Mouse (Mus musculus): Measurements from ENCODE around the gene Gm21903. TPM values are rescaled to one million over a fixed set of nuclear protein-coding genes. Genes with fewer than 3 reads are reported as not detected.
"Not testable (repeated sequence)": the region's sequence is repeated elsewhere in the genome, so short reads cannot be mapped to it uniquely, and the experiment has no call there.

The Gm21903 gene
- not detected in 2 replicates for polyA plus RNA-seq (2015; fragmentation: Nextera tagmentation; extraction: Ambion mirVana)

DNA sequence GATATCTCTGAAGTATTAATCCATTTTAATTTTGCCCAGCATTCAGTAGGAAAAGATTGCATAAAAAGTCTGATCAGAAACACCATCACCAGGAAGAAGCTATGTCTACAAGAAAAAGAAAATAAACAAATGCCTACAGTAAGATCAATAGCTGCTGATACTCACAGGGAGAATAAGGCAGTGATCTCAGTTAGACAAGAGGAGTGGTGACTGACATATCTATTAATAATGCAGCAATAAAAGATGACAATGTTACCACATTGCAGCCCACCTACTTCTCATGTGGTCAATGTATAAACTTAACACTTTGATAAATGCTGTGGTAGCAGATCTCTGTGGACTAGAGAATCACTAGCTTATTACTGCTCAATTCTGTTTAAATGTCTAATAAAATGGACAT, at the start of gene Gm21903:
Gene Gm21903, minus strand, starts transcription at position 101 of the 400 bp plus-strand sequence.
- Histone ChIP-seq H3K4me1 (replicated peaks) (no peaks in the 10 kb centered on the region), H3K27me3 (replicated peaks) (no peaks in the 10 kb centered on the region), H3K27ac (no peak within 1 kb of the TSS), H3K36me3 (no peaks in the 10 kb centered on the region), H3K9me3 (no peaks in the 10 kb centered on the region), H3K4me2 (replicated peaks) (no peak within 1 kb of the TSS), H3K4me3 (replicated peaks) (no peak within 1 kb of the TSS), H3K9ac (no peak within 1 kb of the TSS)
- ATAC-seq = no peak

DNA sequence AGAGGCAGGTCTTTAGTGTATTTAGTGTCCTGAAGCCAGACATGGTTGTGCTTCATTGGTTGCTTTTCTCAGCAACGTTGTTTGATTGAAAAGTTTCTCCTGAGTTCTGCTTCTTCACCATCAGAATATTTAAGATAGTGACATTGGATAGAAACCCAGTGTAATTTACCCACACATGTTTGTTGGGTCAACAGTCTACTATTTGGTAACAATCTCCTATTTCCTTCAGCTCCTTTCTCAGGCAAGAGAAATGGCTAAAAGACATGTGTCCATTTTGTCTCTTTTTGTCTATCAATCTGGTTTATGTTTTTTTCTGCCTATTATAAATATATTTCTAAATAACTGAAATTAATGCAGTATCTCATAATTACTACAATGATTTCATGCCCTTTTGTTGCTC, 33.8 kb upstream of the Gm21903 start, which contains the start of gene Esp23:
Gene Esp23, minus strand, starts transcription at position 101 of the 400 bp plus-strand sequence.
- WGBS = 38% methylated on average over 1 of the region's 1 CpGs
- Histone ChIP-seq H3K27ac (no peak within 1 kb of the TSS), H3K9ac (no peak within 1 kb of the TSS), H3K27me3 (replicated peaks) (no peaks in the 10 kb centered on the region), H3K4me2 (replicated peaks) (no peak within 1 kb of the TSS), H3K4me1 (replicated peaks) (no peaks in the 10 kb centered on the region), H3K4me3 (replicated peaks) (no peak within 1 kb of the TSS), H3K9me3 (no peaks in the 10 kb centered on the region), H3K36me3 (no peaks in the 10 kb centered on the region)
- no peak for ATAC-seq

DNA sequence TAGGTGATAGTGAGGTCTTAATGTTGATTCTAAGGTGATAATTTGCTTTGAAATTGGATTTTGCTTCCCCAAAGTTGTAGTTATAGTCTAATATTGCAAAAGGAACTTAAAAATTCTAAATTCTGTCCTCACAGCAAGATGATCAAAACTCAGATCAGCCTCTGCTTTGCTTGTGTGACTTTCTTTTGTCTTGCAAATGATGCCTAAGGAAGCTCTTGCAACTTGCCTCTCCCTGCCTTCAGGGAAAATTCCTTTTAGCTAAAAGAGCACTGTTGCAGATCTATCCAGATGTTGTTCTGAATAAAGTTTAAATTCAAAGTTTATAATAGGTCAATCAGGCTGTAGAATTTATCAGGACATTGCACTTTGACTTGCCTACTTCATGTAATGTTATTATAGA, 20.5 kb upstream of the Gm21903 start:
- Histone ChIP-seq H3K4me1 (replicated peaks) (no peaks in the 10 kb centered on the region), H3K4me3 (replicated peaks) (no peak overlapping the region), H3K27ac (no peak overlapping the region), H3K9ac (no peak overlapping the region), H3K36me3 (no peaks in the 10 kb centered on the region), H3K4me2 (replicated peaks) (no peak overlapping the region), H3K27me3 (replicated peaks) (no peaks in the 10 kb centered on the region), H3K9me3 (no peaks in the 10 kb centered on the region)
- ATAC-seq = no peak

DNA sequence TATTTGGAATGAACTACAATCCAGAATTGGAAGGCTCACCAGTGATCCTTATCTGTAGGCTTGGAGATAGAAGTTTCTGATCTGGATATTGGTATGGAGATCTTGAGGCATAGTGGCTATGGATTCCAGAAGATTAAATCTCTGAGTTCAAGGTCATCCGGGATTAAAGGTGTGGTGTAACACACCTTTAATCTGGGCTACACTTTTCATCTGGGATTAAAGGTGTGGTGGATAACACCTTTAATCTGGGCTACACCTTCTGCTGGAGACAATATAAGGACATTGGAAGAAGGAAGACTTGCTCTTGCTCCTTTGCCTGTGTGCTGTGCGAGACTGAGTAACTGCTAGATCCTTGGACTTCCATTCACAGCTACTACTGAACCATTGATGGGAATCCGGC, 6.7 kb downstream of the Gm21903 start, which contains the start of gene Esp24:
Gene Esp24, plus strand, starts transcription at position 301 of the 400 bp plus-strand sequence.
- 86% methylated on average over 3 of the region's 3 CpGs for WGBS
- not testable (repeated sequence) for H3K4me2 ChIP-seq (replicated peaks); H3K27ac ChIP-seq; H3K9ac ChIP-seq; H3K27me3 ChIP-seq (replicated peaks); H3K4me1 ChIP-seq (replicated peaks); H3K36me3 ChIP-seq; H3K4me3 ChIP-seq (replicated peaks); ATAC-seq; H3K9me3 ChIP-seq

DNA sequence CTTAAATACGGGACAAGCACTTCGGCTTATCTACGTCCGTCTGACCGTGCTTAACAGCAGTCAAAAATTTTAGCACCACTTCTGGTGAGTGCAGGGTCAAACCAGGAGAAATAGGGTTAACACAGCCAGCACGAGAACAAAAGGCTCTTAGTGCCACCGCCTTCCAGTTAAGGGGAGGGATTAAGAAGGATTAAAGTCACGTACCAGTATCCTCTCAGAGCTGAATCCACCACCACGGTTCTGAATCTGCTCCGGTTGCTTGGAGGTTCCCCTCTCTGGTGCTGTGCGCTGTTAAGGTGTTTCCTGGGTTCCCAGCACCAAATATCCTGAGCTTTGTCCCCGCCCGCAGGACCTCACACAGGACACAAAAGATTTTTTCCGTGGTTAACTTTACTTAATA, 26.0 kb downstream of the Gm21903 start:
- ATAC-seq = no peak
- no peaks in the 10 kb centered on the region for H3K9me3 ChIP-seq
- no peaks in the 10 kb centered on the region for H3K4me1 ChIP-seq (replicated peaks)
- no peaks in the 10 kb centered on the region for H3K36me3 ChIP-seq
- no peak overlapping the region for H3K9ac ChIP-seq
- 66% methylated on average over 14 of the region's 14 CpGs for WGBS
- no peaks in the 10 kb centered on the region for H3K27me3 ChIP-seq (replicated peaks)
- H3K4me3 ChIP-seq (replicated peaks) = no peak overlapping the region
- no peak overlapping the region for H3K27ac ChIP-seq
- H3K4me2 ChIP-seq (replicated peaks) = no peak overlapping the region

DNA sequence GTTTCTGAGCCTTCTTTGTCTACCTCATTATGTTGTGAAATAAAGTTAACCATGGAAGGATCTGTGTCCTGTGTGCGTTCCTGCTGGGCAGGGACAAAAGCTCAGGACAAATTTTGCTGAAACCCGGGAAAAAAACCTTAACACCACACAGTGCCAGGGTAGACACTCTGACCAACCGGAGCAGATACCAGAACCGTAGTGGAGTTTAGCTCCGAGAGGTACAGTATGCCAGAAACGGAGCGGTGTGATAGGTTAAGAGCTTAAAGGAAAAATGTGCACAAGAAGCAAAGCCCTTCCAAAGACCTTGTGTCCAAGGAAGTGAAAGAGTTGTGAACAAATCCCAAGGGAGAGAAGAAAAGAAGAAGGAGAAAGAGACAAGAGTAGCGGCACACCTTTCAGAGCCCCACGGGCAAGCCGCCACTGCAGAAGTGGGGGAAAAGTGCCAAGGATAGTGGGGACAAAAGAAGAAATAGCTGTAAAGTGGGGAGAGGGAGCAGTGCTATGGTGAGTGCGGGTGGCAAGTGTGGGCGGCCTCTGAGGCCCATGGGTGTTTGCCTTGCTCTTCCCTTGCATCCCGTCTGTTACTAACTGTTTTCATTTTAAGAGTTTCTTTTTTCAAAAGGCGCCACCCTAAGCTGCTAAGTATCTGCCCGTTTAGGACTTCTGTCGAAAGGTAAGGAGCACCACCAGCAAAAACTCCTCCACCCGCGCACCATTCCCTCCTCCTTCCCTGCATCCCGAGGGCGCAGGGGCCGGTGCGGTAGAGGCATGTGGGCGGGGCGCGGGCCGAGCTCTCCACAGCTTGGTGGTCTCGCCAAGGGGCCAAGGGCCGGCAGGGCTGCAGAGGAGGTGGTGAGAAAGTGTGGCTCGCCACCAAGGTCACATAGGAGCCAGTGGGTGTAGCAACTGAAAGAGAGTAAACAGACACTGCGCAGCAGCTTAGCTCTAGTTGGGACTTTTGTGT, 32.2 kb downstream of the Gm21903 start:
- Histone ChIP-seq H3K27me3 (replicated peaks) (no peaks in the 10 kb centered on the region), H3K36me3 (no peaks in the 10 kb centered on the region), H3K27ac (no peak overlapping the region), H3K4me3 (replicated peaks) (no peak overlapping the region), H3K9ac (no peak overlapping the region), H3K4me1 (replicated peaks) (no peaks in the 10 kb centered on the region), H3K9me3 (no peaks in the 10 kb centered on the region), H3K4me2 (replicated peaks) (peak overlapping the region; percentile 41)
- no peak for ATAC-seq
- 39% methylated on average over 30 of the region's 30 CpGs for WGBS

DNA sequence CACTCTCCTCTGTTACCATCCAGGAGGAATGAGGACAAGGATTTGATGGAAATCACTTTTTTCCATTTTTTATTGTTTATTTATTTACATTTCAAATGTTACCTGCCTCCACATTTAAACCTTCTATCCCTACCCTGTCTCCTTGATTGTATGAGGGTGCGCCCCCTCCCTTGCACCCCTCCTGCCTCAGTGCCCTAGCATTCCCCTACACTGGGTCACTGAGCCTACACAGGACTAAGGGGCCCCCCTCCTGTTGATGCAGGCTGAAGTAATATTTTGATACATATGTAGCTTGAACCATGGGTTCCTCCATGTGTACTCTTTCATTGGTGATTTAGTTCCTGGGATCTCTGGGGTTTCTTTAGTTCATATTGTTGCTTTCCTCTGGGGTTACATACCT, 33.3 kb downstream of the Gm21903 start:
- 75% methylated on average over 1 of the region's 1 CpGs for WGBS
- H3K9me3 ChIP-seq = no peaks in the 10 kb centered on the region
- no peaks in the 10 kb centered on the region for H3K4me1 ChIP-seq (replicated peaks)
- ATAC-seq = no peak
- H3K4me2 ChIP-seq (replicated peaks) = no peak overlapping the region
- no peak overlapping the region for H3K9ac ChIP-seq
- no peak overlapping the region for H3K4me3 ChIP-seq (replicated peaks)
- no peaks in the 10 kb centered on the region for H3K27me3 ChIP-seq (replicated peaks)
- no peaks in the 10 kb centered on the region for H3K36me3 ChIP-seq
- H3K27ac ChIP-seq = no peak overlapping the region

Other genes with a start within 250 kb of the Gm21903 start
- gene Esp24, start 6.6 kb downstream of the Gm21903 start, polyA plus RNA-seq (2015; fragmentation: Nextera tagmentation; extraction: Ambion mirVana) = not detected in 2 replicates
- not detected in 2 replicates for gene Esp23, start 33.7 kb upstream of the Gm21903 start, polyA plus RNA-seq (2015; fragmentation: Nextera tagmentation; extraction: Ambion mirVana)
- not detected in 2 replicates for gene Esp22, start 52.0 kb upstream of the Gm21903 start, polyA plus RNA-seq (2015; fragmentation: Nextera tagmentation; extraction: Ambion mirVana)

Data from intestine, embryonic 15.5 days (tissue).